Mouse (Mus musculus): ENCODE data around the gene Il31.

- TF ChIP-seq POLR2A (IDR thresholded peaks at IDR 0.05; ENCODE audit: control insufficient read depth, extremely low read depth, insufficient read depth, low read length, poor library complexity) = no peak
- no peak for TF ChIP-seq CTCF (IDR thresholded peaks at IDR 0.05; ENCODE audit: borderline replicate concordance, control insufficient read depth, extremely low read depth, insufficient read depth, low read length, poor library complexity)
Measured at GRCm38 (mm10) chr5:123522166-123522565, 32.9 kb upstream of the Il31 start.
